Mouse (Mus musculus) urinary bladder, adult 18-20 months (tissue): Measurements from ENCODE around the gene Fmo1.

Experiments
- DNase-seq, 2 experiments: peaks; one replicate each; pipeline ENCODE4 v3.0.0; 2022; ENCODE audit warnings: low spot score in 2 of 2, mixed read lengths in 2 of 2

The Fmo1 gene

DNA sequence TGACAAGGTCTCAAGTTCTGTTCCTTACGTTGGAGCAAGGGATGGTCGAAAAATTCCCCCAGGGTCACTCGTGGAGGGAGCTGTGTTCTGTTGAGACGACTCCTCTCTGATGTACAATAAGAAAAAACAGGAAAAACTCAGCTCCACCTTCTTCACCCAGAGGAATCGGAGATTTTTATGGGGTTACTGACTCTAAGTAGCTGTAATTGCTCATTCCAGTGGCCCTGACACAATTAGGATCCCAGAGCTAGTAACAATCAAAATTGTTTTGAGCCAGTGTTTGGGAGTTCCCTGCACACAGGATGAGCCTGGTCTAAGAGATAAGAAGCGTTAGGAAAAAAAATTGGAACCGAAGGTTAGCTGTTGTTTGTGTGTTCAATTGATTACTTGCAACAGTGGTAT is at the start of gene Fmo1:
TSS of gene Fmo1 (minus strand) at position 331 of the 402 bp plus-strand sequence.
- DNase-seq = no peak

DNA sequence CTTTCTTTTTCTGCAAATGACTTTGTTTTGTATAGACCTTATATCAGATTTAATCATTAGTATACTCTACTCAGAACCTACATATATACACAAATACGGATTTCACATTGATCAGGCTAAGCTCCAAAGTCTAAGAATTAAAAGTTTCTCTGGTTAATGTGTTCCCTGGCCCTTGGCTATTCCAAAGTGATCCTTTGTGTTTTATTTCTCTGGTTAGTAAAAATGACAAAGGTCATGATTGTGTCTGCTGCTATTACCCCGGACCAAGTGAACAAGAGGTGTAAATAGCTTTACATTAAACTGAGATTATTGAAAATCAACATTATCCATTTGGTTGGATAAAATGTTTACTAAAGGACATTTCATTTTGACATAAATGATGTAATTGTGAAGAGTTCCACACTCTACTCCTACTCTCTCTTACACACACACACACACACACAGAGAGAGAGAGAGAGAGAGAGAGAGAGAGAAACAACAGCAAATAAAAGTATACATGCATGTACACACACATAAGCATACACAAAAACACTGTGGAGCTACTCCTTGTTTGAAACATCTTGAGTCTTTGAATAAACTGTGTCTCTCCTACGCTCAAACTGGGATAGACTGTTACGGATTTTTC is 48.6 kb upstream of the Fmo1 start:
- no peak for DNase-seq

DNA sequence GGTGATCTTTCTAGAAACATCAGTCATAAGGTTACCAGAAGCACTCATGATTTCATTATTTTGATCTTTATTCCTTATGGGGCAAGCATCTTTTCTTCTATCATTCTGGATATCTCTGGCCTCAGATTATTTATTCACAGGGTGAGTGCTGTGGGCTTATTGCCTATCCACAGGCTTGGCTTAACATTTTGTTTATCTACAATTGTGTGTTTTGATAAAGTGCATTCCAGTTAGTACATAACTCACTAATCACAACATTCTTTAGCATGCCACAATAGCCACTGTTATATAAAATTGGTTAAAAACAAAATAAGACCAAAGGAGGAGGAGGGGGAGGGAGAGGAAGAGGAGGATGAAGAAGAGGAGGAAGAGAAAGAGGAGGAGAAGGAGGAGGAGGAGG is 45.7 kb upstream of the Fmo1 start:
- no peak for DNase-seq

DNA sequence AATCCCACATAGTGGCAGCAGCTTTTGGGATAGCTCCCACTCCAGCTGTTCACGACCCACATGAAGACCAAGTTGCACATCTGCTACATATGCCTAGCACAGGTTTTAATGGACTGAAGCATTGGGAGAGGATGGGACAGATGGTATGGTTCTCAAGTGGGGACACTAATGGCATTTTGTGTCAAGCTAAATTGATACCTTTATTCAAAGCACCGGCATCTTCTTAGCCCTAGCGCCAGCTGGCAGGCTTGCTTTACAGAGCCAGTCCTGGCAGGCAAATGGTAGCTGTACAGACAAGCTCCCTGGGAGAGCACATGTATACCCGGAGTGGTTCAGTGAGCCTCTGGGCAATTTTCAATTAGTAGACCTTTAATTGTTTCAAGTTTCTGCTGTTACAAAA is 35.5 kb upstream of the Fmo1 start:
- no peak for DNase-seq

GRCm38 (mm10) chr1:162897838-162898811 is 31.7 kb upstream of the Fmo1 start, which contains the start of gene Fmo2:
Fmo2 (minus strand) TSS chr1:162898726.
- peak in 1 of 2 experiments; percentile 36 for DNase-seq

- DNase-seq = peak; percentile 50 to 68
These were observed 29.5 kb upstream of the Fmo1 start for GRCm38 (mm10) chr1:162895900-162896299.

DNA sequence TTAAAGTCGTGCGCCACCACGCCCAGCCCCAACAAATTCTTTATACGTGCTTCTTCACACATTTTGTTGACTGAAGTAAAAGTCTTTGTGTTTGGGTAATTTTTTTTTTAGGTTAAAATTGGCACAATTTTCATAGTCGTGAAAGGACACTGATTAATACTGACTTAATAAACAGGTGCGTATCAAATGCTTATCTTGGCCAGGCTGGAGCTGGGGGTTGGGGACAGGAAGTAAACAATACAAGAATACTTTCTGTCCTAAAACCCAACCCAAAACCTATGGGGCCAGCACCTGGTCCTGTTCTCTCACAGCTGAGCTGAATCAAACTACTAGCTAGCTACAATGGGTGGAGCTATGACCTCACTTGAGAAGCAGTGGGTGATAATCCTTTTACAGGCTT is 26.6 kb upstream of the Fmo1 start:
- DNase-seq = no peak

GRCm38 (mm10) chr1:162891980-162892451 is 25.6 kb upstream of the Fmo1 start:
- DNase-seq = peak in 1 of 2 experiments; percentile 46

GRCm38 (mm10) chr1:162888646-162889045 is 22.2 kb upstream of the Fmo1 start:
- DNase-seq = no peak

- DNase-seq = no peak
These were observed 21.2 kb upstream of the Fmo1 start for GRCm38 (mm10) chr1:162887644-162888043.

DNA sequence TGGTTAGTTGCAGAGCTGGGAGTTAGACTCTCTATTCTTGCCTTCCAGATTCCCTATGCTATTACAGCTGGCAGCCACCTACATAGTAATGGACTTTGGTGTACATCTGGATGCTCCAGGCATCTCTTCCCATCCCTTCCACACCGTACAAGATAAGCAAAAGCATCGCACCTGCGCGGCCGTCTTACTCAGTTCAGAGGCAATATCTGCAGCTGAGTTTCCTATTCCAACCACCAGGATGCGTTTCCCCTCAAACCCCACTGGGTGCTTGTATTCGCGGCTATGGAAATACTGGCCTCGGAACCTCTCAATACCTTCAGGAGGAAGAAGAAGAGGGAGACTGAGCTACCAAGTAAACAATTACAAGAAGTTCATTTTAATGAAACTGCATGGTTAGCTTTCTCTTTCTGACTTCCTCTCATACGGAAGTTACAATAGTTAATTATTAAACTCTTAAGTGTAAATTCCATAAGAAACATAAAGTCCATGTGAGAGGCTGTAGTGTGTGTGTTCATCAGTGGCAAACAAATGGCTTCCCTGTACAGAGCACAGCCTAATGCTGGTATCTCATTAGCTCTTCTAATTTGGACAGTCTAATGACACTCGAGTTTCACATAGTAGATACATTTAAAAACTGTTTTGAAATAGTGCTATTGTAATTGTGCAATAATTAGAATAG is 19.9 kb upstream of the Fmo1 start:
- no peak for DNase-seq

DNA sequence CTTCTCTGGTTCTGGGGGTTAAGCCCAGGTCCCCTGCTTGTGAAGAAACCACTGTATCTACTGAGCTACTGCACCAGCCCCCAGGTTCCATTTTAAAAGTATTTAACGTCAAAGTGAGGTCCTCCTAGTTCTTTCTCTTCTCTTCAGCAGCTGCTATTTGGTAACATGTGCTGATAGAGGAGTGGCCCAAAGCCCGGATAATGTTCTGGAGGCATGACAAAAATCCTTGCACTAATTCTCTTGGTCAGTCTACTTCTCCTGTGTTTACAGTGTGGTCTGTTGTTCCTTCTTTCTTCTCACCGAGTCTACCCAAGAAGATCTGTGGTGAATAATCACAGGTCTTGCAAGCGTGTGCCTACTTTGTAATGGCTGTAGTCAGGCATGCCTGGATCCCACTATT is 16.3 kb upstream of the Fmo1 start:
- DNase-seq = no peak

DNA sequence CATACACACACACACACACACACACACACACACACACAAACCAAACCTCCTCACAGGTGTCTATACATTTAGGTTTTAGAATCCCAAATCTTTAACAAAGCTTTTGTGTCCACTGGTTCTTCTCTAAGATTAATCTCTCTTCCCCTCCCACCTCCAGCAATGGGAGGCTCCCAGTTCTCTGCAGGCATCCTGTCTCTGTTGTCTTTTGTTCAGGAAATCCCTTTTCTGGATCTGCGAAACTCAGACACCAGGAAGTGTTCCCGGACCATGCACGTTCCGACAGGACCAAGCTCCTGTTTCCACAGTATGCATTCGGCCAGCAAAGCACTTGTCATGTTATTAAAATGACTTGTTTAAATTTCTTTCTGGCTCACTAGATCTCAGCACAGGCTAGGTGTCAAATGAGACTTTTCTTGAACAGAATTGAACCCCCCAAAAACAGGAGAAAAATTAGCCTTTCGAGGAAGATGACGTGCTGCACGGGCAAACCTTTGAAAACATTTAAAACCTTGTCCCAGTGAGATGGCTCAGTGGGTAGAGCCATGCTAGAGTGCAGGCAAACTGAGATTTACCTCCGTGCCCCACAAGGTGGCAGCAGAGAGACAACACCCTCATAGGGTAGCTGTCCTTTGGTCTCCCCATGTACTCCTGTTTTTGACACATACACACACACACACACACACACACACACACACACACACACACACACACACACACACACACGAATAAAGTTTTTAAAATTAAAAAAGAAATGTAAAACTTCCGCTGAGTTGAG is 13.4 kb upstream of the Fmo1 start:
- DNase-seq = peak; percentile 31 to 44

GRCm38 (mm10) chr1:162875091-162875490 is 8.7 kb upstream of the Fmo1 start:
- no peak for DNase-seq

DNA sequence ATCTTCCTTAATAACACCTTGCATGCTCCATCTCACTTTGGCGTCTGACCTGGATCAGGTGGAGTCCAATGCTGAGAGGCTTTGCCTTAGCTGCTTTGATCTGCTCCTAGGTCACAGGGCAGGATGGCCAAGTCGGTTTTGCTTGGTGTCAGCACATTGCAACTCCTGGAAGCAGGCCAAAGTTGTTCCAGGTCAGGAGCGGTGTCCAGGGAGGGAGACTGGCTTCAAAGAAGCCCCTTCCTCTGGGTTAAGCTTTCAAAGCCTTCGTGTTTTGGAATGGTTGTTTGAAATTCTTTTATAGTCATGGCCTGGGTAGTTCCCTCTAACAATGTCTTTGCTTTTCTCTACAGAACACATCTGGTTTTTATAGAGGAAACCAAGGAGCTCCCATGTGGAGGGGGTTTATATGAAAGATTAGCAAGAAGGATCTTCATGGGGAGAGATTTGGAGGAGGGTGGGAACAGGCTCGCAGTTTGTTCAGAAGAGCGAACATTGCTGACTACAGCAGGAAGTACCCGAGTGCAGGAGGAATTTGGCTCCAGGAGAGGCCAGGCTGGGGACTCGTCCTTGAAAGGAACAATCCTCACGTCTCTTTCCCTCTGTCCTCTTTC is 5.4 kb upstream of the Fmo1 start:
- DNase-seq = no peak

DNA sequence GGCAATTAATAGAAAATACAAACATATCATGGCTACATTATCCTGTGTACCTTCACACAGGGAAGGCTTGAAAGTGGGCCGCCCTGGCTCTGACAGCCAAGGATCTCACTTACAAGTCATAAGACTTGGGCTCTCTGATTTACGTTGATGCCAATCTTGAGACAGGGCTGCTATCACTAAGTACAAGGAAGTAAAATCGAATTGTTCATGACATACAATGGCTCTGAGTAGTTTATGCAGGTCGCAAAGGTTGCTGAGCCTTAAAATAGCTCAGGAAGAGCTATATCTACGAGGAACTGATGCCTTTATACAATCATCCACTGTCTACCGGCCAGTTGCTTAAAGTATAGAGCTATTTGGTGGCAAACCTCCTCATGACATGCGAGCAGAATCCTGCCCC is 4.6 kb upstream of the Fmo1 start:
- DNase-seq = no peak

GRCm38 (mm10) chr1:162867396-162867795 is 986 bp upstream of the Fmo1 start:
- DNase-seq = no peak

- DNase-seq = no peak
These were observed 948 bp downstream of the Fmo1 start for GRCm38 (mm10) chr1:162865493-162865830.

GRCm38 (mm10) chr1:162864816-162865492 is 1.5 kb downstream of the Fmo1 start:
- DNase-seq = no peak

- no peak for DNase-seq
These were observed 2.1 kb downstream of the Fmo1 start for GRCm38 (mm10) chr1:162864279-162864678.

- DNase-seq = no peak
These were observed 2.8 kb downstream of the Fmo1 start for GRCm38 (mm10) chr1:162863579-162863978.
